Mouse (Mus musculus) gastrocnemius, postnatal 25 days (tissue): ENCODE measurements at regions not wholly inside any gene's neighbourhood (a gene's known extent, or its start where the extent isn't known, plus 50 kb on each side); places are given as distances from the start of the nearest gene placed in this dataset.
"Not testable (repeated sequence)": the region's sequence is repeated elsewhere in the genome, so short reads cannot be mapped to it uniquely, and the experiment has no call there.

ENCODE experiments used
- DNase-seq: peaks from one replicate; pipeline ENCODE4 v3.0.0; 2022

DNA sequence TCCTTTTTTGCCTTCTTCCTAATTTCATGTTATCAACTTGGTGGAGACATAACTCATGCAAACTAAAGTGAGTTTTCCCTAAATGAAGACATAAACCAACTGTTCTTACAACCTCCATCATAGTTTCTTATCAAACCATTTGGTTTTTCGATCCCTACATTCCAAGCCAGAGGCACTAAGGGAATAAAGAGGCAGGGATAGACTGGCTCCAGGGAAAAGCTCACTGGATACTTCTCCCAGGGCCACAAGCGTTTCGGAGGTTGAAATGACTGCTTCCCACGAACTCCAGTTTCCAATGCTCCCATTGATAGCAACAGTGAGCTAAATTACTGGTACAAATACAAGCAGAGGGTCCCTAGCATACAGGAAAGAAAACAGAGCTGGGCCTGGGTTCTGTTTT lies 178.4 kb upstream of the Otx2 start:
- DNase-seq, result no peak

DNA sequence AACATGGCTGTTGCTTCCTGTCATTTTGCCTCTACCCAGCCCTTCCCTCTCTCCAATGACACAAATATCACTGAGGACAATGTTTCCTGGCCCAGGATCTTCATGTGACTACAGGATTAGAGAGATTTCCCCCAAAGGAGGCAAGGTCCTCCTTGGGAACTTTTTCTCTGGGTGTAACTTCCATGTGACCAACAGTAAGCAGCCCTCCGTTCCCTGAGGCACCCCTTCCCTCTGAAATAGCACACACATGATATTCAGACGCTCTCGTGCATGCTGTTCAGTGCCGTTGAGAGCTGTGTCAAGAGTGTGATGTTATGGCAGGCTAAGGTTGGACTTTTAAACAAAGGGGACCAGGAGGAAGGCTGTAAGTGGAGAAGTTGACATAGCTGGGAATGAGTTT lies 169.2 kb upstream of the Otx2 start:
- DNase-seq, result no peak

DNA sequence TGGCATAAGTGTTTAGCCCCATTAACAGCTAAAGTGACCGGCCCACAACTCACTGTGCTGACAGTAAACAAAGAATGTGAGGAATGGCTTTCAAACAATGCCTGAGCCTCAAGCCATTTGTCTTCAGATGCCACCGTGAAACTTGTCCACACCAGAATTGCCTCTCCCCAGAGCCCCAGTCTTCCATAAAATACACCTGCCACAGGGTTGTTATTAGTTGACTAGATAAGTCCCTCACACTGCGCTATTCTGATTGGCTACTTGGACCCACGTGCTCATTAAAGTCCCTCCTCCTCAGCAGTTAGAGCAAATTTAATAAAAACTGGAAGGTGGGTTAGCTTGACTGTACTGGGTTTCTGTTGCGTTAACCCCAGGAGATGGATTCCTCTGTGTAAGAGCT lies 167.7 kb upstream of the Otx2 start:
- no peak for DNase-seq

DNA sequence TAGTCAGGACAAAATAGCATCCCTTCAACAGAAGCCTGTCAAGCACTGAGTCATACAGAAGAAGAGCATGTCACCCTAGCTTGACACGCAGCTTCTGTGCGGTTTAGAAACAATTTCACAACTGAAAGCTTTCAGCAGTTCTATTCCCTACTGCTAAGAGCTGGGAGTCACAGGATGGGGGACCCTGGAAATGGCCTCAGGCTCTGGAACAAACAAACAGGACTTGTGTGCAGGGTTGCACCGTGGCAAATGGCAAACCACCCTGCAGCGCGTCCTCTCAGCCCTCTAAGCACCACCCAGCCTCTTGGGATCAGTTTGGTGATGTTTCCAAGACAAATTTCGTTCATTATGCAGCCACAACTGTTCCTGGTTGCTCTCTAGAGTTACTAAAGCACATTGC lies 163.6 kb upstream of the Otx2 start:
- DNase-seq, result no peak

GRCm38 (mm10) chr14:48836071-48836470 lies 162.5 kb upstream of the Otx2 start:
- no peak for DNase-seq

DNA sequence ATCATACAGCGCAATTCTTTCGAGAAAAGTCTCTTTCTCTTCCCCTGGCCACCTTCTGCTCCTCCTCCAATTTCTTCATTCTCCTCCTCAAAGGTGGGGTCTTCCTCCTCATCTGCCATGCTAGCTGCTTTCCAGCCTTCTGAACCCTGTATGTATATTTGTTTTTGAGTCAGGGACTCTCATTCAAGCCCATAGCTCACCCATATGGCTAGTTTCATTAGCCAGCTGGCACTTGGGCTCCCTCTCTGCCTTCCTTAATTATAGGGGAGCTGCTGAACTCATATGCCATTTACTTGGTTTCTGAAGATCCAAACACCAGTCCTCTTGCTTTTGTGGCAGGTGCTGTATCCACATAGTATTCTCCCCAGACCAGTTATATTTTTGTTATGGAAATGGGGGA lies 160.8 kb upstream of the Otx2 start:
- no peak for DNase-seq

DNA sequence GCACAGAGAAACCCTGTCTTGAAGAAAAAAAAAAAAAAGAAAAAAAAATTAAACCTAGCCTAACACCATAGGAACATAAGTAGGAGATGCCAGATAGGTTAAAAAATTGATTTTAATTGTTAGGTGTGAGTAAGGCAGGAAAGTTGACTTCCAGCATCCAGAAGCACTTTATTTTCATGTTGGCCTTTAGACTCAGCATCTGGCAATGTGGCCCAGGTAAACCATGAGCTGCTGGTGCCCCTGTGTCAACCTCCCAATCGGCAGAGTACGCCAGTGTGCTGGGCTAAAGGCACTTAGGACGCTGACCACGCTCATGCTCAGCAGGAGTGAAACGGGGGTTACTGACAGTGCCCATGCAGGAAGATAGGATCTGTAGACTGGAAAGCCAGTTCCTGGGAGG lies 152.8 kb upstream of the Otx2 start:
- DNase-seq, result no peak

DNA sequence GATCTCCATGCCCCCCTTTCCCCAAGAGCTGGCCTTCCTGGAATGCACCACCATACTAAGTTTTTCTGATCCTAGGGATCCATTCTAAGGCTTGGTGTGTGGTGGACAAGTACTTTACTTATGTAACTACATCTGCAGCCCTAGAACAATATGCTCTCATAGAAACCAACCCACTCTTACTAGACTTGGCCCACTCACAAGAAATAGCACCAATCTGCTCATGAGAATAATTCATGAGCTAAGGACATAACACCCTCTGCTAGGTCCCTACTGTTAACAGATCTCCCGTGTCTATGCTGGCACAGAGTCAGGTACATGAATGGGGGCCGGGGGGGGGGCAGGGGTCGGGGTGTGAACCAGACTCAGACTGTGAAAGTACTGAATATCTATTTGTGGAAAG lies 150.8 kb upstream of the Otx2 start:
- no peak for DNase-seq

DNA sequence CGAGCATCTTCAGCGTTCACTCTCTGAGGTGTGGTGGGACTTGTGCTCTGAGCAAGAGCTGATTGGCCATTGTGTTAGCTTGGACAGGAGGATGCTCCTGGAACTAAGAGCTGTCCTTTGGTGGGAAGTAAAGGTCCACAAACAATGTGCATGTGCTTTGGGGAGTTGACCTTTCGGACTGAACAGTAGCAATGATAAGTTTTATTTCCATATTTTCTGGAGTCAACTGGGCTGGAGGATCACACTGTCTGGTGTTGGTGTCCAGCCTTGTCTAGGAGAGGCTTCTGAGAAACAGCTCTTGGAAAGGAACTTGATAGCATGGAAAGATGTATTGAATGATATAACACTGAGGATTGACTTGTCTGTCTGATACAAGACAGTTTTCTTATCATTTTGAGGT lies 142.3 kb upstream of the Otx2 start:
- no peak for DNase-seq

DNA sequence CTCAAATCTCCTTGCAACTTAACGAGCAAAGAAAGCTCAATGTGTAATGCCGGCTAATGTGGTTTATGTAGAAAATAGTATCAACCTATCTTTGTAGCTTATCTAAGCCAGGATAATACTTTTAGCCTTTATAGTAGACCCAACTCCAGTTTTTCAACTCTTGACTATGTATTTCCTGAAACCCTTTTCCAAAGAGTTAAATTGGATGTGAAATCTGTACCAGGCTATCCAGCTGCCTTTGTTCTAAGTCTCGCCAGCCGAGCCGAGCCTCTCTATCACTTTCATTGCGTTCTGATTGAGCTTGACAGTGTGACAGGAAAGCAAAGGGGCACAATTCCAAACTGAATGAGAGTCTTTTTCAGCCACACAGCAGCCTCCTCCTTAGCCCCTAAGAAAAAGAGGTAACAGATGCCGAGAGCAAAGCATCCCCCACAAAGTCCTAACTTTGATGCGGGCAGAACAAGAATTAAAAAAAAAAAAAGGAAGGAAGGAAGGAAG lies 141.7 kb upstream of the Otx2 start:
- DNase-seq, result no peak

- no peak for DNase-seq
Observed at GRCm38 (mm10) chr14:48812741-48813495, 139.3 kb upstream of the Otx2 start.

DNA sequence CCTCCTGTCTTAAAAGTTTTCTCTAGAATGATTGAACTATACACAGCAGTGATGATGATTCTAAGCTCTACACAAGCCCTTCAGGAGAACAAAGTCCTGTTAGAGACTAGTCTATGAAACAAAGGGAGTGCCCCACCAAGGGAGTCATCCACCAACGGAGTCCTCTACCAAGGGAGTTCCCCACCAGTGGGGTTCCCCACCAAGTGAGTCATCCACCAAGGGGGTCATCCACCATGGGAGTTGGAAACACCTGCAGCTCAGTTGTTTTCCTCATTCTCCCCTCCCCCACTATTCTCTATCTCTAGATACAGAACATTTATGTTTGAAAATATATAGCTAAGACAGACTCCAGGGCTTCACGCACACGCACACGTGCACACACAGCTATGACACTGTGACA lies 130.5 kb upstream of the Otx2 start:
- no peak for DNase-seq

GRCm38 (mm10) chr14:48801283-48801682 lies 127.7 kb upstream of the Otx2 start:
- no peak for DNase-seq

GRCm38 (mm10) chr14:48800857-48801256 lies 127.2 kb upstream of the Otx2 start:
- DNase-seq, result no peak

DNA sequence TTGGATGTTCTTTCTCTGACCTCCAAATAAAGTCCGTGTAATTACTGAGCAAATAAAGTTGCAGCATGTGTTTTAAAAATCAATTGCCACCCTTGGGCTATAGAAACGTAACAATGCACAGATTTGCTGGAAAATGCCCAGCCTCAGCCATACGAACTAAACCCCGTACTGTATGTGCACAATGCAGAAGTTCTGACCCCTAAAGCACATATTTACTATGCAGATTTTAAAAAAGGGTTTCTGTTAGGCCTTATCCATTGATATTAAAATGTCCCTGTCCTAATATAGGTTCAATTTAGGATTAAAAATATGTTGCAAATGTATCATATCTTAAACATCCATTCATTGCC lies 126.5 kb upstream of the Otx2 start:
- DNase-seq, result no peak

- no peak for DNase-seq
Observed at GRCm38 (mm10) chr14:48799442-48800099, 126.0 kb upstream of the Otx2 start.

GRCm38 (mm10) chr14:48791507-48791906 lies 117.9 kb upstream of the Otx2 start:
- DNase-seq, result no peak

GRCm38 (mm10) chr14:48779327-48779726 lies 105.7 kb upstream of the Otx2 start:
- DNase-seq, result no peak

- DNase-seq, result no peak
Observed at GRCm38 (mm10) chr14:48770832-48771231, 97.2 kb upstream of the Otx2 start.

DNA sequence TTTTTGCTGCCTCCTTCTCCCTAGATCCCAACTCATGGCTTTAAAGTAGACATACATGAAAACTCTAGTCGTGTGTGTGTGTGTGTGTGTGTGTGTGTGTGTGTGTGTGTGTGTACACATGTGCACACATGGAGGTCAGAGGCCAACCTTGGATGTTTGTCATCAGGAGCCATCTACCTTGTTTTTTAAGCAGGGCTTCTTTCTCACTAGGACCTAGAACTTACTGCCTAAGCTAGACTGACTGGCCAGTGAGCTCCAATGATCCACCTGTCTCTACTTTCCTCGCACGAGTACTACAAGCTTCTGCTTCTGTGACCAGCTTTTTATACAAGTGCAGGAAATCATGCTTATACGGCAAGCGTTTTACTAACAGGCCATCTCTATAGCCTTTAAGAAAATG lies 89.1 kb upstream of the Otx2 start:
- DNase-seq, result no peak

DNA sequence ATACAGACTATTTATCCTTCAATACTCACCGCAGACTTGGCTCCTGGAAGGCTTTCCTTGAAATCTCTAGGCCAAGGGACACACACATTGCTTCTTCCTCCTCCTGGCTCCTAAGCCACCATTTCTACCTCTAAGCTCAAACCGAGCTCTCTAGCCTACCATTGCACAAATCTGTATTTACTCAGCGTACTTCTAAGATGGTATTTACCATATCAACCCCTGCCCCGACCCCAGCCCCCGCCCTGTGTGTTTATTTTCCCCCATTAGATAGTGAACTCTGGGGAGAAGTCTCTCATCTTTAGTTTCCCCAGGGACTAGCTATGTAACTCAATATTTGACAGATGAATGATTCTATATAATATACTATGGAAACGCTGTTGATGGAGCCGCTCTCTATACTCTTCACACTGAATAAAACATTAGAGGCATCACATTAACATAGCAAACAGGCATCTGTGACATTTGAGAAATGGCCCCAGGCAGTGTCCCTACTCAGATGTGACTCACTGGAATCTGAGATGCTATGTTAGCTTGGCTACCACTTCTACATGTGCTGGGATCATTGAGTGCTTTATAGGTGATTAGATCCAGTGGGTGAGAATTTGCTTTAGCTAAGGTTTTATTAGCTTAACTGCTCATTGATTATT lies 87.5 kb upstream of the Otx2 start:
- DNase-seq, result no peak

DNA sequence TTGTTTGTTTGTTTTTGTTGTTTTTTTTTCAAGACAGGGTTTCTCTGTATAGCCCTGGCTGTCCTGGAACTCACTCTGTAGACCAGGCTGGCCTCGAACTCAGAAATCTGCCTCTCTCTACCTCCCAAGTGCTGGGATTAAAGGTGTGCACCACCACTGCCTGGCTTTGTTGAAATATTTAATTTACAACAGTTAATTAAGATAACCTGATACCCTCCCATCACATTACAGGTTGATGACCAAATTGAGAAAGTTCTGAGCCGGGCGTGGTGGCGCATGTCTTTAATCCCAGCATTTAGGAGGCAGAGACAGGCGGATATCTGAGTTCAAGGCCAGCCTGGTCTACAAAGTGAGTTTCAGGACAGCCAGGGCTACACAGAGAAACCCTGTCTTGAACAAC lies 81.5 kb upstream of the Otx2 start:
- not testable (repeated sequence) for DNase-seq

- no peak for DNase-seq
Observed at GRCm38 (mm10) chr14:48754080-48754720, 80.6 kb upstream of the Otx2 start.
